In genomic region chr1:161130726-161131664, GRCm38 (mm10) we compare ENCODE assay signal across 8 mouse cellular contexts. TPM values are rescaled to one million over a fixed set of nuclear protein-coding genes. Genes with fewer than 3 reads are reported as not detected.
DNase-seq lines count a peak whose midpoint lies in the region; ATAC-seq and TF ChIP-seq lines count a peak whose summit lies in the region.

Klhl20 (minus strand) TSS chr1:161131511.

- 0 out of 2 replicates have a peak, but pooled peaks cover 5% of the 10 kb centered on the region for H3K27me3 ChIP-seq in kidney, embryonic 14.5 days (ENCODE audit: control insufficient read depth, insufficient read depth, low read length)
- H3K27me3 ChIP-seq in limb, embryonic 15.5 days: 0 out of 2 replicates have a peak, but pooled peaks cover 2% of the 10 kb centered on the region

- peak within 1 kb of the TSS; percentile 44 for H3K27ac ChIP-seq in bone marrow macrophage, adult 2 months (ENCODE audit: insufficient read depth, low read depth, low read length)
- H3K27ac ChIP-seq in embryonic fibroblast, embryonic 13.5 days (ENCODE audit: insufficient read depth, low read length): peak within 1 kb of the TSS; percentile 68; the same call in 1 of the 2 replicates
- H3K27ac ChIP-seq in kidney, embryonic 14.5 days (ENCODE audit: low read depth, low read length): peak within 1 kb of the TSS; percentile 79
- H3K27ac ChIP-seq in limb, embryonic 15.5 days: peak within 1 kb of the TSS; percentile 89

- peak; percentile 97 for ATAC-seq in kidney, embryonic 14.5 days (ENCODE audit: low FRiP score, low TSS enrichment)
- peak; percentile 90 for ATAC-seq in limb, embryonic 15.5 days (ENCODE audit: insufficient number of reproducible peaks, low FRiP score, low TSS enrichment, low read depth)

- peaks cover 5% of the 10 kb centered on the region; the same call in 1 of the 2 replicates for H3K36me3 ChIP-seq in kidney, embryonic 14.5 days (ENCODE audit: control insufficient read depth, insufficient read depth, low read length)
- peaks cover 6% of the 10 kb centered on the region for H3K36me3 ChIP-seq in limb, embryonic 15.5 days

- H3K4me3 ChIP-seq in bone marrow macrophage, adult 2 months (ENCODE audit: insufficient read depth, low read length): peak within 1 kb of the TSS; percentile 85
- peak within 1 kb of the TSS; percentile 91 for H3K4me3 ChIP-seq in embryonic fibroblast, embryonic 13.5 days (ENCODE audit: insufficient read depth, low read length)
- H3K4me3 ChIP-seq in kidney, embryonic 14.5 days (ENCODE audit: low read length): peak within 1 kb of the TSS; percentile 95
- H3K4me3 ChIP-seq in limb, embryonic 15.5 days: peak within 1 kb of the TSS; percentile 87

- H3K9ac ChIP-seq in kidney, embryonic 14.5 days (ENCODE audit: low read depth, low read length): peak within 1 kb of the TSS; percentile 84
- peak within 1 kb of the TSS; percentile 92 for H3K9ac ChIP-seq in limb, embryonic 15.5 days

- H3K4me1 ChIP-seq in bone marrow macrophage, adult 2 months (ENCODE audit: control insufficient read depth, insufficient read depth, low read length): peaks cover 5% of the 10 kb centered on the region
- peaks cover 5% of the 10 kb centered on the region for H3K4me1 ChIP-seq in embryonic fibroblast, embryonic 13.5 days (ENCODE audit: control insufficient read depth, insufficient read depth, low read length)
- no peaks in the 10 kb centered on the region for H3K4me1 ChIP-seq in kidney, embryonic 14.5 days (ENCODE audit: control insufficient read depth, insufficient read depth, low read length)
- H3K4me1 ChIP-seq in limb, embryonic 15.5 days: peaks cover 7% of the 10 kb centered on the region

- TF ChIP-seq CTCF in bone marrow macrophage, adult 2 months (IDR thresholded peaks at IDR 0.05; ENCODE audit: low read depth, low read length): no peak
- TF ChIP-seq CTCF in embryonic fibroblast, embryonic 13.5 days (IDR thresholded peaks at IDR 0.05; ENCODE audit: borderline replicate concordance, insufficient read depth, low read length): no peak

- TF ChIP-seq POLR2A in bone marrow macrophage, adult 2 months (IDR thresholded peaks at IDR 0.05; ENCODE audit: borderline replicate concordance, low read depth, low read length): 0 out of 2 replicates have a peak, but pooled peaks have one; percentile 61
- peak; percentile 97 for TF ChIP-seq POLR2A in embryonic fibroblast, embryonic 13.5 days (IDR thresholded peaks at IDR 0.05; ENCODE audit: low read depth, low read length)

- H3K4me2 ChIP-seq in kidney, embryonic 14.5 days (replicated peaks; ENCODE audit: low read depth, low read length): peak within 1 kb of the TSS; percentile 83
- H3K4me2 ChIP-seq in limb, embryonic 15.5 days: peak within 1 kb of the TSS; percentile 68

- WGBS in kidney, embryonic 14.5 days: under 1% methylated on average over 41 of the region's 41 CpGs
- WGBS in limb, embryonic 15.5 days: 1% methylated on average over 41 of the region's 41 CpGs

- no peaks in the 10 kb centered on the region for H3K9me3 ChIP-seq in kidney, embryonic 14.5 days (ENCODE audit: control insufficient read depth, low read length)
- H3K9me3 ChIP-seq in limb, embryonic 15.5 days: no peaks in the 10 kb centered on the region

- peak; percentile 97 for DNase-seq in A20 (ENCODE audit: low read depth, low spot score)
- DNase-seq in heart, adult 9 months (ENCODE audit: low spot score in 2 of 2): peak; percentile 83 to 94
- DNase-seq in monocyte, adult 2 months (ENCODE audit: low read depth in 1 of 2, low spot score in 2 of 2): peak; percentile 85 to 88
- peak; percentile 85 to 88 for DNase-seq in spleen, postnatal 36 days (ENCODE audit: low spot score in 2 of 2)

RNA-seq across cellular contexts. Expression of gene Klhl20, which starts in this region (rescaled TPM):
- polyA plus RNA-seq in bone marrow macrophage, adult 2 months (2012; ENCODE audit: insufficient read depth, insufficient read length, missing spikeins): 19.5 and 21.3 TPM in 2 replicates
- polyA plus RNA-seq in embryonic fibroblast, embryonic 13.5 days (2011; ENCODE audit: insufficient read length, low read depth, missing spikeins): 24.5 and 29.0 TPM in 2 replicates
- polyA plus RNA-seq in kidney, embryonic 14.5 days (2014; fragmentation: Nextera tagmentation; extraction: Ambion mirVana): 10.6 and 17.2 TPM in 2 replicates
- 17.3 and 17.9 TPM in 2 replicates for polyA plus RNA-seq in limb, embryonic 15.5 days (2015; fragmentation: Nextera tagmentation; extraction: Ambion mirVana)

Comparison
In these comparisons a context has a peak if more than half of its experiments do, and no peak if none do; other contexts are left out.
1. Peak in every context shown above with its lines: DNase-seq, ATAC-seq, H3K4me3 ChIP-seq and H3K27ac ChIP-seq.